Mouse (Mus musculus) midbrain, embryonic 11.5 days (tissue): ENCODE results near the gene Odc1. TPM values are rescaled to one million over a fixed set of nuclear protein-coding genes. Genes with fewer than 3 reads are reported as not detected.

Source experiments
- ATAC-seq: fragments of 200-750 bp; cut with Nextera tagmentation; 2 replicates; pipeline ENCODE4 v1.8.0; 2017; ENCODE audit warnings: moderate TSS enrichment, moderate library complexity; ENCODE audit not compliant: low FRiP score
- DNase-seq: peaks from one replicate; pipeline ENCODE4 v3.0.0; 2015; ENCODE audit warnings: low spot score; ENCODE audit errors: missing footprints
- H3K27ac ChIP-seq: fragments of 300-500 bp; sonication (generic); 2 replicates; pipeline ENCODE4 v1.5.1; 2014; ENCODE audit warnings: low read depth, low read length
- H3K27me3 ChIP-seq: fragments of 300-500 bp; sonication (generic); 2 replicates; pipeline ENCODE4 v1.6.1; 2014; ENCODE audit warnings: mild to moderate bottlenecking, low read length, moderate library complexity, mixed read lengths; ENCODE audit not compliant: control insufficient read depth, insufficient read depth
- H3K36me3 ChIP-seq: fragments of 300-500 bp; sonication (generic); 2 replicates; pipeline ENCODE4 v1.6.1; 2014; ENCODE audit warnings: mild to moderate bottlenecking, low read length, moderate library complexity, mixed read lengths; ENCODE audit not compliant: control insufficient read depth, insufficient read depth
- H3K4me1 ChIP-seq: fragments of 300-500 bp; sonication (generic); 2 replicates; pipeline ENCODE4 v1.6.1; 2014; ENCODE audit warnings: low read length; ENCODE audit not compliant: control insufficient read depth, insufficient read depth
- H3K4me2 ChIP-seq: fragments of 300-500 bp; sonication (generic); 2 replicates; pipeline ENCODE4 v1.6.1; 2014; ENCODE audit warnings: mild to moderate bottlenecking, moderate library complexity
- H3K4me3 ChIP-seq: fragments of 300-500 bp; sonication (generic); 2 replicates; pipeline ENCODE4 v1.5.1; 2014; ENCODE audit warnings: low read depth, low read length
- H3K9ac ChIP-seq: fragments of 300-500 bp; sonication (generic); 2 replicates; pipeline ENCODE4 v1.6.1; 2014; ENCODE audit warnings: low read length
- H3K9me3 ChIP-seq: fragments of 300-500 bp; sonication (generic); 2 replicates; pipeline ENCODE4 v1.6.1; 2016; ENCODE audit warnings: low read length; ENCODE audit not compliant: control insufficient read depth
- WGBS: fragments of 180-500 bp; shearing (Covaris S2); extraction: QIAGEN DNeasy Blood & Tissue Kit; methylation state at CpG from one replicate; pipeline ENCODE4 v1.1.7; 2014; 5-methylcytosine and 5-hydroxymethylcytosine counted together
- polyA plus RNA-seq: library from polyadenylated mRNA; unstranded; fragments of >200 nt; fragmentation: Nextera tagmentation; extraction: Ambion mirVana; gene quantifications from 2 replicates; pipeline ENCODE4 v1.2.1, GENCODE M21; 2014

The Odc1 gene
- polyA plus RNA-seq, 1 experiment from 2014 or later = 314 TPM

GRCm38 (mm10) chr12:17588906-17589612 is 44.5 kb downstream of the Odc1 start:
- WGBS = 95% methylated on average over 7 of the region's 7 CpGs
- H3K36me3 ChIP-seq = no peaks in the 10 kb centered on the region
- no peaks in the 10 kb centered on the region for H3K9me3 ChIP-seq
- DNase-seq = no peak
- H3K9ac ChIP-seq = no peak overlapping the region
- no peaks in the 10 kb centered on the region for H3K4me1 ChIP-seq
- H3K27me3 ChIP-seq = no peaks in the 10 kb centered on the region
- ATAC-seq = no peak
- no peak overlapping the region for H3K4me3 ChIP-seq
- no peak overlapping the region for H3K27ac ChIP-seq
- H3K4me2 ChIP-seq = no peak overlapping the region

- 93% methylated on average over 4 of the region's 4 CpGs for WGBS
- H3K27me3 ChIP-seq = no peaks in the 10 kb centered on the region
- H3K9me3 ChIP-seq = no peaks in the 10 kb centered on the region
- H3K9ac ChIP-seq = no peak overlapping the region
- no peak overlapping the region for H3K4me2 ChIP-seq
- DNase-seq (no peak), ATAC-seq (no peak)
- no peaks in the 10 kb centered on the region for H3K36me3 ChIP-seq
- H3K27ac ChIP-seq = no peak overlapping the region
- no peak overlapping the region for H3K4me3 ChIP-seq
- H3K4me1 ChIP-seq = no peaks in the 10 kb centered on the region
Observed at GRCm38 (mm10) chr12:17591249-17591648, 46.7 kb downstream of the Odc1 start.

GRCm38 (mm10) chr12:17593956-17594355 is 49.4 kb downstream of the Odc1 start:
- Histone ChIP-seq H3K9me3 (no peaks in the 10 kb centered on the region), H3K36me3 (no peaks in the 10 kb centered on the region), H3K27me3 (no peaks in the 10 kb centered on the region), H3K9ac (no peak overlapping the region), H3K4me2 (no peak overlapping the region), H3K4me3 (no peak overlapping the region), H3K4me1 (no peaks in the 10 kb centered on the region), H3K27ac (no peak overlapping the region)
- ATAC-seq (no peak), DNase-seq (no peak)
- 83% methylated on average over 2 of the region's 2 CpGs for WGBS

- 89% methylated on average over 4 of the region's 4 CpGs for WGBS
- Histone ChIP-seq H3K9ac (no peak overlapping the region), H3K4me3 (no peak overlapping the region)
Observed at GRCm38 (mm10) chr12:17594701-17595100, 50.1 kb downstream of the Odc1 start.

GRCm38 (mm10) chr12:17595166-17595565 is 50.6 kb downstream of the Odc1 start:
- no peak overlapping the region for H3K9ac ChIP-seq
- WGBS = 95% methylated on average over 1 of the region's 1 CpGs
- no peak for ATAC-seq

More at GRCm38 (mm10) chr12:17594701-17595100, 50.1 kb downstream of the Odc1 start:
- H3K27ac ChIP-seq = no peak overlapping the region
- ATAC-seq = no peak
- H3K27me3 ChIP-seq = no peaks in the 10 kb centered on the region
- no peak overlapping the region for H3K4me2 ChIP-seq
- H3K36me3 ChIP-seq = no peaks in the 10 kb centered on the region
- DNase-seq = no peak
- no peaks in the 10 kb centered on the region for H3K4me1 ChIP-seq
- H3K9me3 ChIP-seq = no peaks in the 10 kb centered on the region

More at GRCm38 (mm10) chr12:17595166-17595565, 50.6 kb downstream of the Odc1 start:
- DNase-seq = no peak
- Histone ChIP-seq H3K4me2 (no peak overlapping the region), H3K36me3 (no peaks in the 10 kb centered on the region), H3K27ac (no peak overlapping the region), H3K4me3 (no peak overlapping the region), H3K27me3 (no peaks in the 10 kb centered on the region), H3K4me1 (no peaks in the 10 kb centered on the region), H3K9me3 (no peaks in the 10 kb centered on the region)

Other genes with a start within 250 kb of the Odc1 start
- gene Atp6v1c2, start 215.4 kb upstream of the Odc1 start, polyA plus RNA-seq = 0.37 and 0.65 TPM in 2 replicates
- gene Nol10, start 196.3 kb upstream of the Odc1 start, polyA plus RNA-seq = 32.8 and 36.9 TPM in 2 replicates
- gene Hpcal1, start 146.1 kb downstream of the Odc1 start, polyA plus RNA-seq = 36.4 and 39.1 TPM in 2 replicates